Mouse (Mus musculus): Measurements from ENCODE around the gene Clec4b2.

- no peak for TF ChIP-seq CTCF (IDR thresholded peaks at IDR 0.05; ENCODE audit: insufficient read depth, low read depth, low read length)
- no peak for TF ChIP-seq POLR2A (IDR thresholded peaks at IDR 0.05; ENCODE audit: insufficient read depth, low read depth, low read length)
Measured at GRCm38 (mm10) chr6:123237582-123237981, 64.9 kb downstream of the Clec4b2 start.

Data from olfactory bulb, adult 2 months (tissue).